Mouse (Mus musculus) thymus, postnatal 36 days (tissue): Measurements from ENCODE around the gene Ears2.
A peak's percentile ranks its signal among the peaks of the same experiment; 100 is the strongest.

Source experiments
- DNase-seq, 2 experiments: peaks; one replicate each; pipeline ENCODE4 v3.0.0; 2022; ENCODE audit warnings: mixed read lengths in 2 of 2

Gene Ears2

DNA sequence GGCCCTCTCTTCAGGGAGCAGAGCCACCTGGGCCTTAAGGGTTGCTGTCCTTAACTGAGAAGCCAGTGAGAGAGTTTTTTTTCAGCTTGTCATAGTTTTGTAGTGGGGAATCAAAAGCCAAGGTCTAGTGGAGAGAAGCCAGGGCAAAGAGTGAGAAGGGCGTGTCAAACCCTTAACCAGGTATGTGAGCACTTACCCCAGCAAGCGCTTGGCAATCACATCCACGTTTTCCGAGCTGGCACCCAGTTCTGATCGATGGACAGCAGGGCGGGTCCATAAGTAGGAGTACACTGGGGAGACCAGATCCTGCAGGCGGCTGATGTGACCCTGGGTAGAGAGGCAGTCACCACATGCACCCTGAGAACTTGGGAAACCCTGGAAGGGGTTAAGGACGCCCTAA is 23.0 kb downstream of the Ears2 start:
- DNase-seq, result no peak

DNA sequence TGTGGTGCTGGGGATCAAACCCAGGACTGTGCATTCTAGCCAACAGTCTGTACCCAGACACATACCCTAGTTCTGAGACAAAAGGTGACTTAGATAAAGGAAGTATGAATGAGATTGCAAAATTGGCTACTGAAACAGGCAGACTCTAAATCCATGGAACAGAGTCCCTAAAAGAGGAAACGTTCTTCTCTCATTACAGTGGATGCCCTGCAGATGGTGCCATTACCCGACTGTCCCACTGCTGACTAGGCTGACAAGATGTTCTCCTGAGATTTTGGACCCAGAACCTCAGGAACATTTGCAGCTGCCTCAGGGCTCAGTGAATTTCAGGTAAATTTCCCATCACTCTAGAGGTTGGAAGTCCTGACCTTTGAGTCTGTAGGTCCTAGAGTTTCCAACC is 32.7 kb downstream of the Ears2 start:
- DNase-seq, result no peak

DNA sequence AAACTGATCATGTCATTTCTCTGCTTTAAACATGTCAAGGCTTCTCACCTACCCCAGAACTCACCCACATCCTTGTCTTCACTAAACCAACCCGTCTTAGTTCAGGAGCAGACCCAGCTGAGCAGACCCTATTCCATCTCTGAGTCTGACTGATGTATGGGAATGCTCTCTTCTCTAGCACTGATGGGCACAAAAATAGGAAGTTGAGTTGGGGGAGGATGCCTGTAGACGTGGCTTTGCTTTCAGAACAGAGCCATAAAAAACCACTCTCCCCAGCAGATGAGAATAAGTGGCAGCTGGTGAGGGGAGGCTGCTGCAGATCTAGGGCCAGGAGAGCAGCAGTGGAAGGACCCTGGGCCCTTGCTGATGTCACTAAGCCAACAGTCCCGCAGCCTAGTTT is 33.7 kb downstream of the Ears2 start:
- DNase-seq, result no peak

DNA sequence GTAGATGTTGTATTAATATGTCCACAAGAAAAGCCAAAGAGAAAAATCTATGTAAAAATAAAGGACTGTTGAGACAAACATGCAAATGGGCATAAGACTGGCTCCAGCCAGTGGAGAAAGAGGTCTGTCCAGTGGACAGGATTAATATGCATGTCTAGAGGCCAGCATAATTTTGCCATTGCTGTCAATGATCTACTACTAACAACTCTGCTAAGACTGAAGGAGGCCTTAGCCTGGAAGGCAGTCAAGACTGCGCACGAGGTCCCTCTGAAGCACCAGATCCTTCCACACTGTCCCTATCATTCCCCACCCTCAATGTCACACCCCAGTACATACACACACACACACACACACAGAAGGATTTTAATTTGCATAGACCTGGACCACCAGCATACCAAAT is 44.9 kb downstream of the Ears2 start:
- no peak for DNase-seq

DNA sequence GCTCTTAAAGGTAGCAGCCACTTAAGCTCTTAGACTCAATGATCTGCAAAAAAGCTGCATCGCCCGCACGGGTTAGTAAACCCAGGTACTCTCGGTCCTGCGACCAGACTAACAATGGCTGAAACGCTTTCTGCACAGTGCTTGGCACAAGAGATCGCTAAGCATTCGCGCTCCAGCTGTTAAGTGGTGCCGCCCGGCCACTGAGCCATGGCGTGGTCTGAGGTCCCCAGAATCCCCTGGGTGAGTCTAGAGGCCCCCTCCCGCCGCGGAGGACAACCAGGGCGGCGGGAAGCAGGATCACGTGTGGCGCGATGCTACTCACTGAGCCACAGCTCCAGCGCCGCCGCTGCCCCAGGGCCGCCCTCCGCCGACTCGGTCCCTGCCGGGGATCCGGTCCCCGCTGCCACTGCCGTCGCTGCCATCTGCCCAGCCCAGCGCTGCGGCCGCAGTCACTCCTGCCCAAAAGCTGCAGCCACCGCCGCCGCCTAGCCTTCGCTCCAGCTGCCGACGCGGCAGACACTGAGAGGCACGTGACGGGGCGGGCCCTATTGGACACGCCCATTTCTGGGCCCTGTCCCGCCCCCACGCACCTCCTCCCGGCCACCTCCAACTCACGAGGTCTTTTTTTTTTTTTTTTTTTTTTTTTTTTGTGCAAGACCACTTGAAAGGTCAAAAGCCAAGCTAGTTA is 46.3 kb downstream of the Ears2 start, which contains the start of gene Gga2:
TSS of gene Gga2 (minus strand) at position 556 of the 688 bp plus-strand sequence.
- DNase-seq, result peak; percentile 84 to 88

DNA sequence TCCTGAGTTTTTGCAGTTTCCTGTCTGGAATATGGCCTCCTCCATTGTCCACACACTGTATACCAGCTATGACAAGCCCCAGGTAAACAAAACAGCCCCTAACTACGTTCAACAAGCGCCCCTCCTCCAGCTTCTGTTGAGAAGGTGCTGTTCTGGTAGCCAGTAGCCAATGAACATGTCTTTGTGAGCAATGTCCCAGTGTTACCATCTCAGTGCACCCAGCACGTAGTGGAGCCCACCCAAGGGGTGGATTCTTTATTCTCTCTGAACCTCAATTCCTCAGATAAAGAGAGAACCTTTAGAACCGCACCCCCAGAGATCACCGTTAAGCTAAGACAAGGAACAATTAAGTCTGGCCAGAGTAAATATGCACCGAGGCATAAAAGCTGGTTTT is 46.8 kb downstream of the Ears2 start:
- no peak for DNase-seq

DNA sequence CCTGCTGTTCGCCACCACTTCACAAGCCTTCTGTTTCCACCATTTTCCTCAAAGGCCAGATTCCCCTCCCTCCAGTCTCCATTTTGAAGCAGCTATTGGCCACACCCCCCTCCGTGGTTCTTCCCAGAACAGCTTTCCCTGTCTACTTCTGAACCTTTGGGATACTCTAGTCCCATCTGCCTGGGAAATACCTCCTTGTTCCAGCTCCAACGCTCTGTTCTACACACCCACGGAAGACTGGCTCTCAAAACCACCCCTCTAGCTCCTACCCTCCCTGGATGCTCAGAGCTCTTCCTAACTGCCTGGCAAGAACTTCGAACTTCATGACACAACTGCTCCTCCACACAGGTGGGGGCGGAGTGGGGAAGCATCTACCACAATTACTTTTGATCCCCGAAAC is 48.1 kb downstream of the Ears2 start:
- no peak for DNase-seq

DNA sequence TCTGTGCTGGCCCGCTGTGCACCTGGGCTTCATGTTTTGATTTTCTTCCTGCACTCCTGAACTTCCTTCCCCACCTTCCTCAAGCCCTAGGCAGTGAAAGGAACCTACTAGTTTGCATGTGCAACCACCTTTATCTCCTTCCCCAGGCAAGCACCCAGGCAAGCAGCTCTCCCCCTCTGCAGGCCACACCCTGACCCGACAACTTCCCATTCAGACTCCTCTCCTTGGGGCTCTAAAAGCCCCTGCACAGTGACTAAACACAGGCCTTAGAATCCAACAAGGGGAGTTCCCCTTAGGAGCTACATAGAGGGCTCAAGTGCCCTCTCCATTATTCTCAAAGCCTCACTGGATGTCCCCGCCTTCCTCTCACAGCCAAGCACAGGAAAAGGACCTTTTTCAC is 48.8 kb downstream of the Ears2 start:
- DNase-seq, result no peak

DNA sequence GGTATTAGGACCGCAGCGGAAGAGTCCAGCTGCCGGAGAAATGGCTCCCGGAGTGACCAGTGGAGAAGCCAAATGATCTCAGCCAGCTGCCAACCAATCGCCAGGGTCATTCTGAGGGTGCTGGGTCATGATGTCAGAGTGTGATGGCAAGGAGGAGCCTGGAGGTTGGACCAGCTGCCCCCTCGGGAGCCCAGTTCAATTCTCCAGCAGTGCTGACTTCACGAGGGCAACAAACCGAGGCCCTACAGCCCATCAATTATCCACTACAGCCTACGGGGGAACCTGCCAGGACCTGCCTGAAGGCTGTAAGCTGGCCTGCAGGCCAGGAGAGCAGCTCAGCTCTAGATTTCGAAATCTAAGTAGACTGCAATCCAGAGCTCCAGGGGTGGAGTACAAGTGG is 51.3 kb downstream of the Ears2 start:
- no peak for DNase-seq

DNA sequence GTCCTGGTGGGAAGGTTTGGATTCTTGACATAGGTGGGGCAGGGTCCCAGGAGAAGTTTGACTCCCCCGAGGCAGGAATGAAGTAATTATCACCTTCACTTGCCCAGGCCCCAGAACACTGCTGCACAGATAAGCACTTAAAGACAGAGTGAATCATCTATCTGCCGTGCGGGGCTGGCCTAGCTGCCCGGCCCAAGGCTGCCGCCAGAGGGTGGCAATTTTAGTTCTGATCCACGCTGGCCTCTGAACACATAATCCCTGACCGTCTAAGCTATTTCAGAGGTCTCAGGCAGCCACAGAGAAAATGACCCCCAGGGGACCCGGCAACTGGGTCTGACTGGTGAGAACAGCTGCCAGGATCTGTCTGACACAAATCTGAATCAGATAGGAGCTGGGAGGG is 52.0 kb downstream of the Ears2 start:
- DNase-seq, result no peak

DNA sequence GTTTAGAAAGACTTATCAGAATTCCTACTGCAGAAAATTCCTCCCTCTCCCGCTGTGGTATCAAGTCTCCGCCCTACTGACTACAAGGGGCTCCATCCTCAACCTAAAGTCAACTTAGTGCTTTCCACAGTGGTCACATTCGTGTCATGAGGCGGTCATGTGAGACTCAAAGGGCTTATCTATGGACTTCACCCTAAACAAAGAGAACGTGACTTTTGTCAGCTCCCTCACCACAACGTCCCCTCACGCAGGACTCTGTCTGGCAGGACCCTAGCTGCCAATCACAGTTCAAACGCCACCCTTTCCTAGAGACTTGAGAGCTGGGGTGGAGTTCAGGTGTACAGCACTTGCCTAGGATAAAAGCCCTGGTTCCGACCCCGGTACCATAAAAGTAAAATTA is 54.1 kb downstream of the Ears2 start:
- DNase-seq, result no peak

DNA sequence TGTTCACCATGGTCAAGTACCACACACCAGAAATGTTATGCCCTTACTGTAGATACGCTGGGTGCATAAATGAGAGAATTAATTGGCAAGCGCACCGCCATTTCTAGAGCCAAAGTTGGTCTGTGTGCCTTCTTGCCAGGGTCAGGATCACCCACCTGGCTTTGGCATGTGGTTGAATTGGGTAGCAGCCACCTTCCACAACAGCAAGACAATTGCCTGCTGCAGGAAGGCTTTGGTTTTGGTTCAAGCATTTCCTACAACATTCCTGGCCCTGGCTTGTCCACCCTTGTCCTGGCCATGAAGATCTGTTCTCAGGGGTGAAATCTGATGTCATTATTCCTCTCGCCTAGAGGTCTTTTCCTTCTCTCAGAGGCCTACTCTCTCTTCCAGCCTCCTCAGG is 54.7 kb downstream of the Ears2 start:
- no peak for DNase-seq

DNA sequence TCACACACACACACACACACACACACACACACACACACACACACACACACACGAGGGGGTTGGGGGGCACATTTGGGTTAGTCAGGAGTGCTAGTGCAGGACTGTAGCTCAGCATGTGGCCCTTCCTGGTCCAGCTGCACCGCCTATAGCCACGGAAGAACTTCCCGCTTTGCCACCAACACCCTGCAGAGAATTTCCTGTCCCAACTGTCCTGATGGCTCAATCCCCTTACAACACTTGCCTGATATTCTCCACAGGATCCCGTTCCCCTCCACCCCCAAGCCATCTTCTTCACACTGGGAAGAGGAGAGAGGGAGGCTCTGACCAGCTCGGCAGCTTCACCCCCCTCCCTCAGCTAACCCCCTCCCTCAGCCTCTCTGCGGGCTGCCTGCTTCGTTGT is 66.7 kb downstream of the Ears2 start:
- DNase-seq, result no peak

DNA sequence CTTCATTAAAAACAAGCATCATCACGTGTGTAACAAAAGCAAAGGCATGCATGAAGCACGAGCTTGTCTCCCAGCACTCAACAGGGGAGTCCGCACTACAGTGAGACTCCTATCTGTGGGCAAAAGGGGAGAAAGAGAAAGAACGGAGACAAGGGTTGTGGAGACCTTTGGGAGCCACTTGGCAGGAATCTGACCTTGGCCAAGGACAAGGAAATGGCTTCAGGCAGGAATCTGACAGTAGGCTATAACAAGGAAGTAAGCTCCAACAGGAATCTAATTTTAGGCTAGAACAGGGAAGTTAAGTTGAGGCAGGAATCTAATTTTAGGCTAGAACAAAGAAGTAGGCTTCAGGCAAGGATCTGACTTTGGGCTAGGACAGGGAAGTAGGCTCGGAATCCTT is 71.1 kb downstream of the Ears2 start:
- DNase-seq, result no peak
